In genomic region chr5:124030386-124031067, GRCm38 (mm10) we compare ENCODE assay signal across 8 mouse cellular contexts. TPM values are rescaled to one million over a fixed set of nuclear protein-coding genes. Genes with fewer than 3 reads are reported as not detected.
DNase-seq lines count a peak whose midpoint lies in the region; ATAC-seq lines count a peak whose summit lies in the region.

No protein-coding gene starts in this region.

- H3K27ac ChIP-seq in heart, embryonic 16.5 days (ENCODE audit: low read length): peak overlapping the region; percentile 98
- H3K27ac ChIP-seq in embryonic facial prominence, embryonic 15.5 days (replicated peaks): peak overlapping the region; percentile 94
- peak overlapping the region; percentile 68; the same call in 1 of the 2 replicates for H3K27ac ChIP-seq in liver, embryonic 11.5 days (ENCODE audit: low read depth, low read length)

- H3K27me3 ChIP-seq in heart, embryonic 16.5 days (ENCODE audit: control insufficient read depth, insufficient read depth, low read length): no peaks in the 10 kb centered on the region
- H3K27me3 ChIP-seq in embryonic facial prominence, embryonic 15.5 days: no peaks in the 10 kb centered on the region
- H3K27me3 ChIP-seq in liver, embryonic 11.5 days (replicated peaks; ENCODE audit: control insufficient read depth, insufficient read depth, low read length): no peaks in the 10 kb centered on the region

- no peaks in the 10 kb centered on the region for H3K36me3 ChIP-seq in heart, embryonic 16.5 days (ENCODE audit: control insufficient read depth, insufficient read depth)
- no peaks in the 10 kb centered on the region for H3K36me3 ChIP-seq in embryonic facial prominence, embryonic 15.5 days
- H3K36me3 ChIP-seq in liver, embryonic 11.5 days (ENCODE audit: control insufficient read depth, insufficient read depth, low read length): peaks cover 9% of the 10 kb centered on the region; the same call in 1 of the 2 replicates

- no peaks in the 10 kb centered on the region for H3K9me3 ChIP-seq in heart, embryonic 16.5 days (replicated peaks; ENCODE audit: control insufficient read depth, low read length)
- H3K9me3 ChIP-seq in embryonic facial prominence, embryonic 15.5 days (replicated peaks): no peaks in the 10 kb centered on the region
- H3K9me3 ChIP-seq in liver, embryonic 11.5 days (ENCODE audit: control insufficient read depth, low read length): no peaks in the 10 kb centered on the region

- ATAC-seq in heart, embryonic 16.5 days (replicated peaks; ENCODE audit: extremely low read depth, insufficient read depth, low FRiP score): no peak
- no peak for ATAC-seq in embryonic facial prominence, embryonic 15.5 days (ENCODE audit: insufficient number of reproducible peaks, low FRiP score, low TSS enrichment, low read depth)
- ATAC-seq in liver, embryonic 11.5 days (replicated peaks; ENCODE audit: low FRiP score): no peak

- peaks cover 43% of the 10 kb centered on the region for H3K4me1 ChIP-seq in heart, embryonic 16.5 days (ENCODE audit: control insufficient read depth, insufficient read depth, low read length)
- H3K4me1 ChIP-seq in embryonic facial prominence, embryonic 15.5 days: peaks cover 46% of the 10 kb centered on the region
- peaks cover 54% of the 10 kb centered on the region for H3K4me1 ChIP-seq in liver, embryonic 11.5 days (replicated peaks; ENCODE audit: control insufficient read depth, insufficient read depth, low read length)

- H3K4me2 ChIP-seq in heart, embryonic 16.5 days (ENCODE audit: low read depth, low read length): peak overlapping the region; percentile 79
- H3K4me2 ChIP-seq in embryonic facial prominence, embryonic 15.5 days (replicated peaks): peak overlapping the region; percentile 68
- H3K4me2 ChIP-seq in liver, embryonic 11.5 days: peak overlapping the region; percentile 98

- H3K9ac ChIP-seq in heart, embryonic 16.5 days (ENCODE audit: low read length): peak overlapping the region; percentile 99
- H3K9ac ChIP-seq in embryonic facial prominence, embryonic 15.5 days: peak overlapping the region; percentile 84
- peak overlapping the region; percentile 91 for H3K9ac ChIP-seq in liver, embryonic 11.5 days (ENCODE audit: low read depth, low read length)

- WGBS in heart, embryonic 16.5 days: 18% methylated on average over 12 of the region's 12 CpGs
- 32% methylated on average over 12 of the region's 12 CpGs for WGBS in embryonic facial prominence, embryonic 15.5 days
- WGBS in liver, embryonic 11.5 days: 48% methylated on average over 12 of the region's 12 CpGs

- no peak for DNase-seq in heart, adult 9 months (ENCODE audit: low spot score in 2 of 2)
- DNase-seq in MN1 (ENCODE audit: low spot score): peak; percentile 24
- no peak for DNase-seq in liver, embryonic 11.5 days (ENCODE audit: low spot score)
- DNase-seq in ovary, postnatal 10 days (ENCODE audit: low spot score): no peak
- no peak for DNase-seq in left cerebral cortex, adult 9 months (ENCODE audit: low spot score in 2 of 2)
- no peak for DNase-seq in thymus, postnatal 25 days

- peak overlapping the region; percentile 93 for H3K4me3 ChIP-seq in heart, embryonic 16.5 days (ENCODE audit: low read length)
- H3K4me3 ChIP-seq in embryonic facial prominence, embryonic 15.5 days (replicated peaks): peak overlapping the region; percentile 85
- H3K4me3 ChIP-seq in liver, embryonic 11.5 days (ENCODE audit: low read depth, low read length): peak overlapping the region; percentile 90

RNA-seq across cellular contexts. Expression of gene Vps37b, which starts 1.5 kb away (rescaled TPM):
- 58.7 and 61.4 TPM in 2 replicates for polyA plus RNA-seq in heart, embryonic 16.5 days (2015; fragmentation: Nextera tagmentation; extraction: Ambion mirVana)
- polyA plus RNA-seq in embryonic facial prominence, embryonic 15.5 days (2015; fragmentation: Nextera tagmentation; extraction: Ambion mirVana): 37.7 and 39.1 TPM in 2 replicates
- polyA plus RNA-seq in liver, embryonic 11.5 days (2014; fragmentation: Nextera tagmentation; extraction: Ambion mirVana): 31.3 TPM in 2 replicates

RNA-seq across cellular contexts. Expression of gene Hip1r, which starts 57.1 kb away (rescaled TPM):
- 11.2 and 11.7 TPM in 2 replicates for polyA plus RNA-seq in heart, embryonic 16.5 days (2015; fragmentation: Nextera tagmentation; extraction: Ambion mirVana)
- 14.2 and 16.1 TPM in 2 replicates for polyA plus RNA-seq in embryonic facial prominence, embryonic 15.5 days (2015; fragmentation: Nextera tagmentation; extraction: Ambion mirVana)
- 20.2 and 20.6 TPM in 2 replicates for polyA plus RNA-seq in liver, embryonic 11.5 days (2014; fragmentation: Nextera tagmentation; extraction: Ambion mirVana)
